Mouse (Mus musculus) forebrain, postnatal 0 days (tissue): Measurements from ENCODE around the gene Zfp791. TPM values are rescaled to one million over a fixed set of nuclear protein-coding genes. Genes with fewer than 3 reads are reported as not detected.
A peak's percentile ranks its signal among the peaks of the same experiment; 100 is the strongest.

Experiments used
- ATAC-seq: fragments of 200-750 bp; cut with Nextera tagmentation; 2 replicates; pipeline ENCODE4 v1.8.0; 2017; ENCODE audit warnings: mild to moderate bottlenecking, moderate library complexity
- DNase-seq: peaks from one replicate; pipeline ENCODE4 v3.0.0-alpha.2; 2015
- H3K27ac ChIP-seq: fragments of 300-500 bp; sonication (generic); 2 replicates; pipeline ENCODE4 v1.5.1; 2014; ENCODE audit warnings: low read depth, mild to moderate bottlenecking, antibody characterized with exemption, low read length, moderate library complexity, mixed read lengths
- H3K27me3 ChIP-seq: fragments of 300-500 bp; sonication (generic); 2 replicates; pipeline ENCODE4 v1.6.1; 2014; ENCODE audit warnings: mild to moderate bottlenecking, low read length, mixed read lengths; ENCODE audit not compliant: insufficient read depth
- H3K36me3 ChIP-seq: fragments of 300-500 bp; sonication (generic); 2 replicates; pipeline ENCODE4 v1.6.1; 2014; ENCODE audit warnings: mild to moderate bottlenecking, moderate library complexity; ENCODE audit not compliant: insufficient read depth
- H3K4me1 ChIP-seq: fragments of 300-500 bp; sonication (generic); 2 replicates; pipeline ENCODE4 v1.6.1; 2014; ENCODE audit warnings: antibody characterized with exemption; ENCODE audit not compliant: insufficient read depth
- H3K4me2 ChIP-seq: fragments of 300-500 bp; sonication (generic); 2 replicates; pipeline ENCODE4 v1.6.1; 2014; ENCODE audit warnings: low read depth, mild to moderate bottlenecking, moderate library complexity
- H3K4me3 ChIP-seq: fragments of 300-500 bp; sonication (generic); 2 replicates; pipeline ENCODE4 v1.5.1; 2014; ENCODE audit warnings: low read depth, low read length, mixed read lengths
- H3K9ac ChIP-seq: fragments of 300-500 bp; sonication (generic); 2 replicates; pipeline ENCODE4 v1.6.1; 2014; ENCODE audit warnings: mild to moderate bottlenecking
- H3K9me3 ChIP-seq: fragments of 300-500 bp; sonication (generic); 2 replicates; pipeline ENCODE4 v1.6.1; 2016; ENCODE audit warnings: low read length
- CTCF ChIP-seq: sonication (generic); IDR thresholded peaks from 2 replicates; pipeline ENCODE4 v1.5.1; 2016; ENCODE audit warnings: antibody characterized with exemption, control low read depth, low read depth
- WGBS: fragments of 180-500 bp; shearing (Covaris S2); extraction: QIAGEN DNeasy Blood & Tissue Kit; methylation state at CpG from one replicate; pipeline ENCODE4 v1.1.7; 2014; 5-methylcytosine and 5-hydroxymethylcytosine counted together
- microRNA-seq, 2 experiments: library from miRNA; unstranded; fragments of <30 nt; microRNA quantifications; one replicate each; pipeline ENCODE4; 2016
- polyA plus RNA-seq: library from polyadenylated mRNA; unstranded; fragments of >200 nt; fragmentation: Nextera tagmentation; extraction: Ambion mirVana; gene quantifications from 2 replicates; pipeline ENCODE4 v1.2.1, GENCODE M21; 2015
- total RNA-seq: library from RNA; depleted of rRNA; stranded (reverse); fragments of >200 nt; gene quantifications from 2 replicates; pipeline ENCODE4 v1.2.3, GENCODE M21; 2014; rRNA removed

The Zfp791 gene
- total and polyA plus RNA-seq, 2 experiments from 2014 or later: 2.4 to 2.7 TPM

DNA sequence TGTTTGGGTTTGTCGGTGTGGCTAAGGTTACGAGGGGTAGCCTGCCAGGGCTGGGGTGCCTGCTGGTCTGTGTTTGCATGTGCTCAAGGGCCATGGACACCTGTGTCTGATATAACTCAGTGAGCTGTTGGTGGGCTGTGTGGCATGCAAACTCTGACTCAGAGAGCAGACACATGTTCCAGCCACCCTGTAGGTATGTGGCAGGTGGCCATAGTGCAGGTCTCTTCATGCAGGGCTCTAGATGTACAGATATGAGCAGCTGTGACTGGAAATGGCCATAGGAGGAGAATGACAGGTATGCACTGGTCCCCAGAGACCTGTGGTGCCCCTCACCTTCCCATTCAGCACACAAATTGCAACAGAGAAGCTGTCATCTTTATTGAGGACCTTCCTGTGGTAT, 55.7 kb downstream of the Zfp791 start:
- no peak overlapping the region for H3K4me3 ChIP-seq
- peaks cover 6% of the 10 kb centered on the region for H3K4me1 ChIP-seq
- no peaks in the 10 kb centered on the region for H3K27me3 ChIP-seq
- no peak for ATAC-seq
- H3K9ac ChIP-seq: no peak overlapping the region
- H3K4me2 ChIP-seq: no peak overlapping the region
- no peak overlapping the region for H3K27ac ChIP-seq
- H3K36me3 ChIP-seq: peaks cover 40% of the 10 kb centered on the region
- H3K9me3 ChIP-seq: no peaks in the 10 kb centered on the region
- TF ChIP-seq CTCF: no peak
- WGBS: 95% methylated on average over 2 of the region's 2 CpGs
- no peak for DNase-seq

DNA sequence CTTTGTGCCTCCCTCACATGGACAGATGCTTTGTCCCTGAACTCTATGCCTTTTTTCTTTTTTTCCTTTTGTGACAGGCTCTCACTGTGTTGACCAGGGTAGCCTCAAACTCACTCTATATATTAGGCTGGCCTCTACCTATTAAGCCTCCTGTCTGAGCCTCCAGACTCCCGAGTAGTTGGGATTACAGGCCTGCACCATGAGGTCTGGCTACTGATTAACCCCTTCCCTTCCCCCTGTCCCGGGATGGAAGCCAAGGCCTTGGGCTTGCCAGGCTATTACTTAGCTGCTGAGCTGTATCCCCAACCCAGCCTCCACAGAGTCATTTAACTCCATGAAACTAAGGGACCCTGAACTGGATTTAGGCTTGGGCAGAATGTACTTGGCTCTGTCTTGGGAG, 57.7 kb downstream of the Zfp791 start:
- Histone ChIP-seq H3K4me2 (no peak overlapping the region), H3K4me1 (peaks cover 6% of the 10 kb centered on the region), H3K27ac (no peak overlapping the region), H3K9ac (no peak overlapping the region), H3K27me3 (no peaks in the 10 kb centered on the region), H3K36me3 (peaks cover 40% of the 10 kb centered on the region), H3K4me3 (no peak overlapping the region), H3K9me3 (no peaks in the 10 kb centered on the region)
- no peak for DNase-seq
- no peak for TF ChIP-seq CTCF
- no peak for ATAC-seq
- 39% methylated on average over 2 of the region's 2 CpGs for WGBS

DNA sequence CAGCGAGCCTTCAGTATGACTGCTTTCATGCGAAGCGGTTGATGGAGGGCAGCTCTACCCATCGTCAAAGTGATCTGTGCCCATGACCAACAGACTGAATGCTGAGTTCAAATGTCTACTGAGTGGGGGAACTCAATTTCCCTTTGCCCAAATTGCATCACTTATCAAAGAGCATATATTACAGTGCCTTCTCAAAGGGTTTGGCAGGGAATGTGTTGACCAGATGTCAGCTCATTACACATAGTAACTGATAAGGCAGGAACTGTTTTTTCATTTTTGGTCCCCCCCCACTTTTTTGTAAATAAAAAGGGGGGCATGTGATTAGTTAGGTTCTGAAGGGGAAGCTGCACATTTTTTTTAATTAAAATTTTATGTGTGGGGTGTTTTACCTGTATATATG, 60.3 kb downstream of the Zfp791 start:
- WGBS: 98% methylated on average over 4 of the region's 4 CpGs
- no peak overlapping the region for H3K4me2 ChIP-seq
- H3K27me3 ChIP-seq: no peaks in the 10 kb centered on the region
- H3K9me3 ChIP-seq: no peaks in the 10 kb centered on the region
- H3K4me3 ChIP-seq: no peak overlapping the region
- no peak for TF ChIP-seq CTCF
- H3K9ac ChIP-seq: no peak overlapping the region
- peaks cover 6% of the 10 kb centered on the region for H3K4me1 ChIP-seq
- no peak for DNase-seq
- peaks cover 26% of the 10 kb centered on the region for H3K36me3 ChIP-seq
- no peak overlapping the region for H3K27ac ChIP-seq
- no peak for ATAC-seq

DNA sequence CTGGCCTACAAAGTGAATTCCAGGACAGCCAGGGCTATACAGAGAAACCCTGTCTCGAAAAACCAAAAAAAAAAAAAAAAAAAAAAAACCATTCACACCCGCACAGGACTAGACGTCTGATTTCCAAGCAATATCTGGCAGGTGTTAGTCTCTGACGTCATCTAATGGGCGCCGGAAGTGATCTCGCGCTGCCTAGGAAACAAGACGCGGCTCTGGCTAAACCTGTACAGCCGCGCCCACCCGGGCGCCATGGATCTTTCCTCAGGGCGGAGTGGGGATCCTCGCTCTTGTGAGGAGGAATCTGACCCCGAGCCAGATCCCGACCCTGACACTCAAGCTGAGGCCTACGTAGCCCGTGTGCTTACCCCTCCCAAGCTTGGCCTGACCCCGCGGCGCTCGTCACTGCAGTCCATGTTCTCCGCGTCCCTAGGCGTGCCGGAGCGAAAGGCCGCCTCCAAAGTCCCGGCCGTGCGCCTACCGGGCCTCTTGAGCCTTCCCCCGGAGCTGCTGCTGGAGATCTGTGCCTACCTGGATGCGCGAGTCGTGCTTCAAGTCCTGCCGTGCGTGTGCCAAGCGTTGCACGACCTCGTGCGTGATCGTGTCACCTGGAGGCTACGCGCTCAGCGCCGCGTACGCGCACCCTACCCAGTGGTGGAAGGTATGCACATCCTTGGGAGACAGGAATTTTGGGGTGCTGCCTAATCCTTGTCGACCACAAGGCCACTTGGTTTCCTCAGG, 62.8 kb downstream of the Zfp791 start, which contains the start of gene Fbxw9:
Gene Fbxw9 (plus strand): TSS at position 177 of the 738 bp plus-strand sequence.
- TF ChIP-seq CTCF: 0 out of 2 replicates have a peak, but pooled peaks have one; percentile 8
- peaks cover 6% of the 10 kb centered on the region for H3K4me1 ChIP-seq
- H3K9me3 ChIP-seq: no peaks in the 10 kb centered on the region
- H3K36me3 ChIP-seq: peaks cover 21% of the 10 kb centered on the region
- peak within 1 kb of the TSS; percentile 83 for H3K4me2 ChIP-seq
- H3K27ac ChIP-seq: peak within 1 kb of the TSS; percentile 76
- DNase-seq: peak; percentile 97
- no peaks in the 10 kb centered on the region for H3K27me3 ChIP-seq
- peak within 1 kb of the TSS; percentile 70 for H3K4me3 ChIP-seq
- H3K9ac ChIP-seq: peak within 1 kb of the TSS; percentile 78
- WGBS: 2% methylated on average over 52 of the region's 53 CpGs
- peak; percentile 97 for ATAC-seq

Small RNA genes within 50 kb of the gene (microRNA-seq; reads per million reads assigned to microRNA genes)
- gene Gm23388 (0.39 to 0.49 reads per million in 2 experiments), gene Mir7070 (2.3 to 3.5 reads per million in 2 experiments)

Other genes starting within 250 kb of the Zfp791 start
- 28.9 and 31.5 TPM in 2 replicates for gene Gcdh, start 229.2 kb downstream of the Zfp791 start, total RNA-seq
- gene Gcdh, start 229.2 kb downstream of the Zfp791 start, polyA plus RNA-seq: 21.3 and 27.5 TPM in 2 replicates
- 0.46 TPM in 1 of 2 replicates, not detected in the other for gene Klf1, start 221.2 kb downstream of the Zfp791 start, total RNA-seq
- 0.50 and 0.77 TPM in 2 replicates for gene Klf1, start 221.2 kb downstream of the Zfp791 start, polyA plus RNA-seq
- 3.6 and 3.7 TPM in 2 replicates for gene Dnase2a, start 214.5 kb downstream of the Zfp791 start, total RNA-seq
- 6.3 and 7.1 TPM in 2 replicates for gene Dnase2a, start 214.5 kb downstream of the Zfp791 start, polyA plus RNA-seq
- gene Mast1, start 185.7 kb downstream of the Zfp791 start, total RNA-seq: 39.7 and 57.7 TPM in 2 replicates
- 44.2 and 63.8 TPM in 2 replicates for gene Mast1, start 185.7 kb downstream of the Zfp791 start, polyA plus RNA-seq
- 4.8 and 10.4 TPM in 2 replicates for gene Rtbdn, start 176.1 kb downstream of the Zfp791 start, total RNA-seq
- 1.7 and 3.5 TPM in 2 replicates for gene Rtbdn, start 176.1 kb downstream of the Zfp791 start, polyA plus RNA-seq
- not detected in 2 replicates for gene Gm49661, start 153.7 kb downstream of the Zfp791 start, total RNA-seq
- not detected in 2 replicates for gene Gm49661, start 153.7 kb downstream of the Zfp791 start, polyA plus RNA-seq
- 814 and 983 TPM in 2 replicates for gene Prdx2, start 153.5 kb downstream of the Zfp791 start, total RNA-seq
- 974 and 1,110 TPM in 2 replicates for gene Prdx2, start 153.5 kb downstream of the Zfp791 start, polyA plus RNA-seq
- gene Rnaseh2a, start 153.3 kb downstream of the Zfp791 start, total RNA-seq: 39.8 and 42.7 TPM in 2 replicates
- 52.2 and 56.3 TPM in 2 replicates for gene Rnaseh2a, start 153.3 kb downstream of the Zfp791 start, polyA plus RNA-seq
- 21.9 and 22.2 TPM in 2 replicates for gene Junb, start 144.4 kb downstream of the Zfp791 start, total RNA-seq
- gene Junb, start 144.4 kb downstream of the Zfp791 start, polyA plus RNA-seq: 10.1 and 15.9 TPM in 2 replicates
- gene Hook2, start 132.5 kb downstream of the Zfp791 start, total RNA-seq: 30.3 and 32.5 TPM in 2 replicates
- gene Hook2, start 132.5 kb downstream of the Zfp791 start, polyA plus RNA-seq: 22.6 and 28.7 TPM in 2 replicates
- not detected in 2 replicates for gene Best2, start 108.6 kb downstream of the Zfp791 start, total RNA-seq
- 0.11 and 0.15 TPM in 2 replicates for gene Best2, start 108.6 kb downstream of the Zfp791 start, polyA plus RNA-seq
- 136 and 160 TPM in 2 replicates for gene Asna1, start 97.8 kb downstream of the Zfp791 start, total RNA-seq
- gene Asna1, start 97.8 kb downstream of the Zfp791 start, polyA plus RNA-seq: 153 and 180 TPM in 2 replicates
- 338 and 447 TPM in 2 replicates for gene Trir, start 96.3 kb downstream of the Zfp791 start, total RNA-seq
- 161 and 178 TPM in 2 replicates for gene Trir, start 96.3 kb downstream of the Zfp791 start, polyA plus RNA-seq
- 129 and 155 TPM in 2 replicates for gene Tnpo2, start 86.2 kb downstream of the Zfp791 start, total RNA-seq
- 40.4 and 52.3 TPM in 2 replicates for gene Tnpo2, start 86.2 kb downstream of the Zfp791 start, polyA plus RNA-seq
- gene Fbxw9, start 63.0 kb downstream of the Zfp791 start, total RNA-seq: 106 and 115 TPM in 2 replicates
- gene Fbxw9, start 63.0 kb downstream of the Zfp791 start, polyA plus RNA-seq: 79.8 and 87.4 TPM in 2 replicates
- not detected in 2 replicates for gene Gm5741, start 55.1 kb downstream of the Zfp791 start, total RNA-seq
- gene Gm5741, start 55.1 kb downstream of the Zfp791 start, polyA plus RNA-seq: 0.74 and 3.0 TPM in 2 replicates
- gene Dhps, start 51.3 kb downstream of the Zfp791 start, total RNA-seq: 63.1 and 74.3 TPM in 2 replicates
- 104 and 118 TPM in 2 replicates for gene Dhps, start 51.3 kb downstream of the Zfp791 start, polyA plus RNA-seq
- 80.8 and 105 TPM in 2 replicates for gene Wdr83os, start 42.4 kb downstream of the Zfp791 start, total RNA-seq
- 171 and 182 TPM in 2 replicates for gene Wdr83os, start 42.4 kb downstream of the Zfp791 start, polyA plus RNA-seq
- gene Wdr83, start 41.8 kb downstream of the Zfp791 start, total RNA-seq: 22.1 and 22.5 TPM in 2 replicates
- gene Wdr83, start 41.8 kb downstream of the Zfp791 start, polyA plus RNA-seq: 35.3 and 37.2 TPM in 2 replicates
- gene Man2b1, start 39.8 kb downstream of the Zfp791 start, total RNA-seq: 24.9 and 28.8 TPM in 2 replicates
- gene Man2b1, start 39.8 kb downstream of the Zfp791 start, polyA plus RNA-seq: 14.8 and 18.0 TPM in 2 replicates
- gene Cks1brt, start 28.8 kb upstream of the Zfp791 start, total RNA-seq: not detected in 2 replicates
- not detected in 2 replicates for gene Cks1brt, start 28.8 kb upstream of the Zfp791 start, polyA plus RNA-seq
- not detected in 2 replicates for gene Olfr371, start 102.9 kb upstream of the Zfp791 start, total RNA-seq
- not detected in 2 replicates for gene Olfr371, start 102.9 kb upstream of the Zfp791 start, polyA plus RNA-seq
- 57.1 and 62.1 TPM in 2 replicates for gene Orc6, start 176.5 kb upstream of the Zfp791 start, total RNA-seq
- 61.8 and 72.9 TPM in 2 replicates for gene Orc6, start 176.5 kb upstream of the Zfp791 start, polyA plus RNA-seq
- 185 and 199 TPM in 2 replicates for gene Vps35, start 176.7 kb upstream of the Zfp791 start, total RNA-seq
- gene Vps35, start 176.7 kb upstream of the Zfp791 start, polyA plus RNA-seq: 151 and 169 TPM in 2 replicates